Mouse (Mus musculus) Patski (cell line): ENCODE measurements around the gene Cpe. TPM values are rescaled to one million over a fixed set of nuclear protein-coding genes. Genes with fewer than 3 reads are reported as not detected.

Source experiments
- ATAC-seq: fragments of 100-300 bp; one replicate; pipeline ENCODE4 v1.8.0; 2021
- CTCF ChIA-PET: fragments of 350-600 bp; sonication (Branson Sonifier 250); formaldehyde crosslinking; loops from one replicate; lab custom pipeline; 2022; ENCODE audit warnings: inconsistent platforms; lab: Charles Lee
- POLR2A ChIA-PET: fragments of 350-600 bp; sonication (Branson Sonifier 250); formaldehyde crosslinking; loops from one replicate; lab custom pipeline; 2022; ENCODE audit warnings: antibody characterized with exemption, inconsistent platforms; lab: Charles Lee
- DNase-seq: peaks from one replicate; pipeline ENCODE4 v3.0.0-alpha.2; 2011; ENCODE audit warnings: low read depth, low spot score
- H3K27me3 ChIP-seq: fragments of 371-371 bp; one replicate; pipeline ENCODE4 v1.5.1; 2021
- CTCF ChIP-seq: fragments of 100-300 bp; IDR thresholded peaks from one replicate; pipeline ENCODE4 v1.5.1; 2021
- in situ Hi-C: fragments of 300-500 bp; cut with MboI; formaldehyde crosslinking; loops from 3 replicates; pipeline ENCODE4 v1.11.1; 2018; ENCODE audit warnings: low pct_unique_long_range_greater_than_20kb, mixed read lengths
- polyA plus RNA-seq: library from polyadenylated mRNA; unstranded; gene quantifications from one replicate; pipeline ENCODE4 v1.2.3, GENCODE M21; 2021

Gene Cpe
- polyA plus RNA-seq, 1 experiment from 2014 or later, result 1,016 TPM

- DNase-seq, result no peak
- ATAC-seq, result no peak
- in situ Hi-C loops, result loop anchor here (5.0 kb wide), 4 partner anchors 73 to 323 kb away; partner anchors contain the start of genes Cpe and Msmo1
- ChIA-PET CTCF (interaction anchor here (1.1 to 1.9 kb wide), 5 partner anchors 21 to 78 kb away, joined by 3 to 7 read pairs (median 4); partner anchors contain the start of gene Cpe), POLR2A (interaction anchor here (0.7 kb wide), 1 partner anchor 73 kb away, joined by 3 read pairs; the partner anchor contains the start of gene Cpe)
- no peaks in the 10 kb centered on the region for H3K27me3 ChIP-seq
- no peak for TF ChIP-seq CTCF
These were observed 73.2 kb downstream of the Cpe start for GRCm38 (mm10) chr8:64619661-64620060.

- no peak for DNase-seq
- no peaks in the 10 kb centered on the region for H3K27me3 ChIP-seq
- in situ Hi-C loops, result loop anchor here (5.0 kb wide), 4 partner anchors 74 to 324 kb away; partner anchors contain the start of genes Cpe and Msmo1
- POLR2A ChIA-PET, result interaction anchor here (0.8 to 0.9 kb wide), 2 partner anchors 57 to 74 kb away, joined by 3 read pairs; partner anchors contain the start of gene Cpe
- CTCF ChIA-PET, result interaction anchor here (0.6 to 1.9 kb wide), 6 partner anchors 21 to 230 kb away, joined by 3 to 7 read pairs (median 3); partner anchors contain the start of gene Cpe
- ATAC-seq, result no peak
- TF ChIP-seq CTCF, result peak; percentile 87
These were observed 74.2 kb downstream of the Cpe start for GRCm38 (mm10) chr8:64618618-64619017.

DNA sequence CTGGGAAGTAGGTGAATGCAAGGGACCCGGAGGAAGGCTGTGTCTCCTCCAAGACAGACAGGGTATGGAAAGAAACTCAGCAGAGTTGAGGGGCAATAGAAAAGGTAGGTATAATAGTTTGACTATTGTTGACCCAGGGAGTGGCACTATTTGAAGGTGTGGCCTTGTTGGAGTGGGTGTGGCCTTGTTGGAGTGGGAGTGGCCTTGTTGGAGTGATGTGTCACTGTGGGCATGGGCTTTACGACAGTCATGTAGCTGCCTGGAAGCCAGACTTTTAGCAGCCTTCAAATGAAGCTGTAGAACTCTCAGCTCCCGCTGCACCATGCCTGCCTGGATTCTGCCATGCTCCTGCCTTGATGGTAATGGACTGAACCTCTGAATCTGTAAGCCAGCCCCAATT lies 76.3 kb downstream of the Cpe start:
- TF ChIP-seq CTCF, result no peak
- no peaks in the 10 kb centered on the region for H3K27me3 ChIP-seq
- no peak for DNase-seq
- ATAC-seq, result no peak
- in situ Hi-C loops, result loop anchor here (5.0 kb wide), 4 partner anchors 76 to 326 kb away; partner anchors contain the start of genes Cpe and Msmo1
- ChIA-PET POLR2A (no interaction called here), CTCF (interaction anchor here (1.2 to 1.6 kb wide), 3 partner anchors 76 to 325 kb away, joined by 3 to 5 read pairs (median 5); partner anchors contain the start of gene Cpe)

DNA sequence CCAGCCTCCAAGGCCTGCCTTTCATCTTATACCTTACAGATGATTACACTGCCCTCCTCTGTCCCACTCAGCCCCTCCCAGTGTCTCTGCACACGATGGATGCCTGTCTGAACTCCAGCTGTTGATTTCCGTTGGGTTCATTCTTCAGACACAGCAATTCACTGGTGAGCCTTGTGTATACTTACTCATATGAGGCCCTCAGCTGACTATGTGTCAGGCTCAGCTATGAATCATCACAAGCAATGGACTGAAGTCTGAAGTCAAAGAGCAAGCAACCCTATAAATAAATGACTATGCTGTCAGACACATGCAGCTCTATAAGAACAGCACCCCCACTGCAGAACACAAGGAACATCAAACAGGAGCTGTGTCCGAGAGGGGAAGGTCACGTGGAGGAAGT lies 77.4 kb downstream of the Cpe start:
- DNase-seq, result peak; percentile 66
- peak; percentile 85 for ATAC-seq
- TF ChIP-seq CTCF, result no peak
- in situ Hi-C loops, result loop anchor here (5.0 kb wide), 4 partner anchors 77 to 327 kb away; partner anchors contain the start of genes Cpe and Msmo1
- ChIA-PET CTCF (interaction anchor here (0.8 to 1.6 kb wide), 6 partner anchors 19 to 326 kb away, joined by 3 to 5 read pairs (median 3); partner anchors contain the start of gene Cpe), POLR2A (interaction anchor here (0.7 to 1.2 kb wide), 4 partner anchors 9 to 452 kb away, joined by 3 to 7 read pairs (median 4); no protein-coding TSS in a partner anchor)
- H3K27me3 ChIP-seq, result no peaks in the 10 kb centered on the region

- ChIA-PET POLR2A (no interaction called here), CTCF (interaction anchor here (1.1 kb wide), 1 partner anchor 31 kb away, joined by 3 read pairs; no protein-coding TSS in a partner anchor)
- DNase-seq, result peak; percentile 42
- TF ChIP-seq CTCF, result no peak
- no peaks in the 10 kb centered on the region for H3K27me3 ChIP-seq
- ATAC-seq, result peak; percentile 63
- in situ Hi-C loops, result no loop called here
These were observed 79.2 kb downstream of the Cpe start for GRCm38 (mm10) chr8:64613663-64614062.

GRCm38 (mm10) chr8:64611210-64611974 lies 81.5 kb downstream of the Cpe start:
- in situ Hi-C loops, result no loop called here
- CTCF ChIA-PET, result interaction anchor here (1.5 kb wide), 1 partner anchor 37 kb away, joined by 3 read pairs; no protein-coding TSS in a partner anchor
- ATAC-seq, result no peak

DNA sequence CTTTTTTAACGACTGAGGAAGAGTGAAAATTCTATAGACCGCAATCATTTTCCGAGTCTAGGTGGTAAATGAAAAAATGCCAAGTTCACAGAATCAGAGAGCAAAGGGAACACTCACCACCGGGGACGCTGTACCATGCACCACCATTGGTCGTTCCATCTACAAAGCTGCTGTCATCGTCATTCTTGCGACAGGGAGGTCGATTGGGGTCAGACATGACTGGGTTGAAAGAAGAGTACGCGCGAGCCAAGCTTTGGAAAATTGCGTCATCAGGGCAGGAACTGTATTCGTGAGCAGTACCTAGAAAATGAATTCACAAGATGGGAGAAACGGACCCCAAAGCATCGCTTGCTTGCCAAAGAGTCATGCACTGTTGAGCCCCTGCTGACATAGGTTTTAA lies 83.9 kb downstream of the Cpe start:
- in situ Hi-C loops, result no loop called here
- ATAC-seq (no peak), DNase-seq (no peak)
- ChIA-PET CTCF (no interaction called here), POLR2A (no interaction called here)
- no peak for TF ChIP-seq CTCF
- H3K27me3 ChIP-seq, result no peaks in the 10 kb centered on the region

More at GRCm38 (mm10) chr8:64611210-64611974, 81.5 kb downstream of the Cpe start:
- no peaks in the 10 kb centered on the region for H3K27me3 ChIP-seq
- TF ChIP-seq CTCF, result no peak
- no peak for DNase-seq
- POLR2A ChIA-PET, result interaction anchor here (0.8 kb wide), 1 partner anchor 44 kb away, joined by 3 read pairs; no protein-coding TSS in a partner anchor

DNA sequence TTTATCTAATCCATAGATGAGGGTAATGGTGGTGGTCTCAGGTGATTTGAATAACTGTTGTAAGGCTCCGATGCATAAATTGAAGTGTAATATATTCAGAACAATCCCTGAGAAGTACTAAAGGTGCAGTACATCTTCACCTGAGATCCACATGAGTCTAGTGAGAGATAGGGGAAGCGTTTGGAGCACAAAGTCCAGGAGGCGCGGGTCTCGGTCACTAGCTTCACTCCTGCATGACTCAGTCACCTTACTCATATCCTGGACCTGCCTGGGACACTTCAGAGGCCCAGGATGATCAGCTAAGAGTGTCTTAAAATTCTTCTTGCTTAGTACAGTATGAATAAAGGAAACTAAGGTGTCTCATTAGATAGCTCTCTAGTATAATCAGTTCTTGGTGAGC lies 86.8 kb downstream of the Cpe start:
- no peaks in the 10 kb centered on the region for H3K27me3 ChIP-seq
- DNase-seq (no peak), ATAC-seq (no peak)
- CTCF ChIA-PET, result no interaction called here
- in situ Hi-C loops, result no loop called here
- TF ChIP-seq CTCF, result no peak
- POLR2A ChIA-PET, result no interaction called here

DNA sequence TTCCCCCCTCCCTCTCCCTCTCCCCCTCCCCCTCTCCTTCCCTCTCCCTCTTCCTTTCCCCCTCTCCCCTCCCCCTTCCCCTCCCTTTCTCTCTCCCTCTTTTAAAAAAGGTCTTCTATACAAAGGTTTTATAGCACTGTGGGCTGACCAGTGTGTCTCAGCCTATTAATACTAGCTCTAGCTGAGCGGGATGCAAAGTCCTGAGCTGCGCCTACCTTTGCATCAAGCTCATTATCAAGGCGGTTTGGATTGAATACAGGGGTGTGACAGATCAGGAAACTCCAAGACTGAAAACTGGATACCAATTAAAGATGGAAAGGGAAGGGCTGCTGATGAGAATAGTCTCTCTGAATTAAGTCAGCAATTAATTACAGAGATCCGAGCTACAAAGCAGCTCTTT lies 94.6 kb downstream of the Cpe start:
- no peaks in the 10 kb centered on the region for H3K27me3 ChIP-seq
- POLR2A ChIA-PET, result interaction anchor here (0.7 kb wide), 1 partner anchor 581 kb away, joined by 3 read pairs; no protein-coding TSS in a partner anchor
- CTCF ChIA-PET, result no interaction called here
- ATAC-seq, result no peak
- no peak for TF ChIP-seq CTCF
- no peak for DNase-seq
- in situ Hi-C loops, result no loop called here
